ENCODE assay signal across 9 mouse cellular contexts in the genomic region with DNA sequence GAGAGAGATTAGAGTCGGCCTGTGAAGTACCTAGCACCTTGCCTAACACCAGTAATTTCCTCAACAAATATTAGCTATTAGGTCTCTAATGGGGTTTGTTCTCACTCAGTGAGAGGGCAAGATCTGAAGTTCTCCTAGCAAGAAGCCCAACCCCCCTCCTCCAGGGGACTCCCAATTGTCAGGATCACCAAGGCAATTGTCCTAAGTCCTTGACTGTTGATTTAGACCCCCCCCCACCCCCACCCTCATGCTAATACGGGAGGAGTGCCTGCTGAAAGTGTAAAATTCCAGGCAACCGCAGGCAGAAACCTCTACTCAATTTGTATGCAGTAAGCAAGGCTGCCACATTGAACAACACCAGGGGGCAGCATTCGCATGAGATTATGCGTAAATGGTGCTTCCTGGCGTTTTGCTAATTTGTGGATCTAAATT.
DNase-seq lines count a peak whose midpoint lies in the region; ATAC-seq and TF ChIP-seq lines count a peak whose summit lies in the region.
"Had no signal": no experiment of that assay in that cellular context is flagged by ENCODE, and none has a peak within 500 bp of the region (broad histone marks: within the 10 kb centered on the region; RNA-seq: fewer than 3 reads in every experiment).

No protein-coding gene starts in this region.

- H3K79me2 ChIP-seq in liver, adult 2 months (ENCODE audit: control insufficient read depth, insufficient read depth, low read length) = no peaks in the 10 kb centered on the region

- no peak overlapping the region for H3K9ac ChIP-seq in forebrain, embryonic 15.5 days (replicated peaks)
- no peak overlapping the region for H3K9ac ChIP-seq in liver, adult 2 months (ENCODE audit: low read depth, low read length)
- no peak overlapping the region for H3K9ac ChIP-seq in liver, embryonic 12.5 days
- H3K9ac ChIP-seq: embryonic facial prominence, embryonic 15.5 days had no signal

- WGBS in forebrain, embryonic 10.5 days = 5% methylated on average over 6 of the region's 6 CpGs
- WGBS in forebrain, embryonic 15.5 days = 4% methylated on average over 6 of the region's 6 CpGs
- 6% methylated on average over 6 of the region's 6 CpGs for WGBS in liver, adult 2 months
- WGBS in liver, embryonic 12.5 days (ENCODE audit: insufficient replicate concordance) = 8% methylated on average over 6 of the region's 6 CpGs

- H3K4me3 ChIP-seq in forebrain, embryonic 10.5 days = no peak overlapping the region
- no peak overlapping the region for H3K4me3 ChIP-seq in forebrain, embryonic 15.5 days
- H3K4me3 ChIP-seq in liver, adult 2 months (ENCODE audit: insufficient read depth, low read depth, low read length) = no peak overlapping the region
- H3K4me3 ChIP-seq in liver, embryonic 12.5 days = no peak overlapping the region
- no peak overlapping the region for H3K4me3 ChIP-seq in cortical plate, adult 2 months (ENCODE audit: insufficient read depth, low read length)
- H3K4me3 ChIP-seq: embryonic facial prominence, embryonic 15.5 days had no signal

- H3K27ac ChIP-seq in forebrain, embryonic 10.5 days = no peak overlapping the region
- H3K27ac ChIP-seq in forebrain, embryonic 15.5 days (replicated peaks) = no peak overlapping the region
- no peak overlapping the region for H3K27ac ChIP-seq in liver, adult 2 months (replicated peaks; ENCODE audit: insufficient read depth, low read depth, low read length)
- no peak overlapping the region for H3K27ac ChIP-seq in liver, embryonic 12.5 days
- no peak overlapping the region for H3K27ac ChIP-seq in cortical plate, adult 2 months (ENCODE audit: insufficient read depth, low read length)
- H3K27ac ChIP-seq: embryonic facial prominence, embryonic 15.5 days had no signal

- TF ChIP-seq CTCF in liver, adult 2 months (IDR thresholded peaks at IDR 0.05; ENCODE audit: low read depth, low read length) = no peak
- peak; percentile 23; the same call in 1 of the 2 replicates for TF ChIP-seq CTCF in cortical plate, adult 2 months (IDR thresholded peaks at IDR 0.05; ENCODE audit: extremely low read depth, insufficient read depth, low read length)

- peak; percentile 45 for DNase-seq in forebrain, embryonic 10.5 days (ENCODE audit: extremely low spot score, low spot score)
- DNase-seq in liver, adult 2 months (ENCODE audit: extremely low read depth, low read depth, low spot score) = peak; percentile 8
- DNase-seq in lung, postnatal 4 days = peak; percentile 38 to 44
- DNase-seq in spleen, postnatal 4 days (ENCODE audit: low spot score in 2 of 2) = no peak
- no peak for DNase-seq in urinary bladder, postnatal 36 days (ENCODE audit: low spot score in 2 of 2)

- peaks cover 17% of the 10 kb centered on the region for H3K4me1 ChIP-seq in forebrain, embryonic 10.5 days
- no peaks in the 10 kb centered on the region for H3K4me1 ChIP-seq in forebrain, embryonic 15.5 days
- no peaks in the 10 kb centered on the region for H3K4me1 ChIP-seq in liver, adult 2 months (ENCODE audit: control insufficient read depth, insufficient read depth, low read length)
- H3K4me1 ChIP-seq in liver, embryonic 12.5 days = no peaks in the 10 kb centered on the region
- no peaks in the 10 kb centered on the region for H3K4me1 ChIP-seq in cortical plate, adult 2 months (ENCODE audit: control insufficient read depth, insufficient read depth, low read length)
- H3K4me1 ChIP-seq: embryonic facial prominence, embryonic 15.5 days had no signal

- peaks cover 95% of the 10 kb centered on the region for H3K27me3 ChIP-seq in forebrain, embryonic 10.5 days (ENCODE audit: poor library complexity, severe bottlenecking)
- H3K27me3 ChIP-seq in forebrain, embryonic 15.5 days = peaks cover 26% of the 10 kb centered on the region
- H3K27me3 ChIP-seq in liver, adult 2 months (ENCODE audit: control insufficient read depth, insufficient read depth, low read length) = no peaks in the 10 kb centered on the region
- peaks cover 30% of the 10 kb centered on the region for H3K27me3 ChIP-seq in liver, embryonic 12.5 days (replicated peaks)

- no peak for ATAC-seq in forebrain, embryonic 15.5 days (replicated peaks)
- no peak for ATAC-seq in liver, embryonic 12.5 days

- no peaks in the 10 kb centered on the region for H3K36me3 ChIP-seq in forebrain, embryonic 10.5 days (replicated peaks)
- no peaks in the 10 kb centered on the region for H3K36me3 ChIP-seq in forebrain, embryonic 15.5 days
- H3K36me3 ChIP-seq in liver, adult 2 months (ENCODE audit: control insufficient read depth, insufficient read depth, low read length) = no peaks in the 10 kb centered on the region
- no peaks in the 10 kb centered on the region for H3K36me3 ChIP-seq in liver, embryonic 12.5 days
- H3K36me3 ChIP-seq: embryonic facial prominence, embryonic 15.5 days had no signal

- H3K9me3 ChIP-seq in forebrain, embryonic 10.5 days = no peaks in the 10 kb centered on the region
- no peaks in the 10 kb centered on the region for H3K9me3 ChIP-seq in forebrain, embryonic 15.5 days
- no peaks in the 10 kb centered on the region for H3K9me3 ChIP-seq in liver, embryonic 12.5 days (replicated peaks)
- H3K9me3 ChIP-seq: embryonic facial prominence, embryonic 15.5 days had no signal

- no peak for TF ChIP-seq POLR2A in liver, adult 2 months (IDR thresholded peaks at IDR 0.05; ENCODE audit: extremely low read depth, insufficient read depth, low read length)
- TF ChIP-seq POLR2A in cortical plate, adult 2 months (IDR thresholded peaks at IDR 0.05; ENCODE audit: extremely low read depth, insufficient read depth, low read length) = no peak

- H3K4me2 ChIP-seq in forebrain, embryonic 15.5 days (replicated peaks) = no peak overlapping the region
- no peak overlapping the region for H3K4me2 ChIP-seq in liver, embryonic 12.5 days
- H3K4me2 ChIP-seq: embryonic facial prominence, embryonic 15.5 days had no signal

Comparison
In these comparisons a context has a peak if more than half of its experiments do, and no peak if none do; other contexts are left out.
1. DNase-seq: peak in forebrain, embryonic 10.5 days (single experiment), liver, adult 2 months (single experiment) and lung, postnatal 4 days (2 of 2); none in spleen, postnatal 4 days (0 of 2) and urinary bladder, postnatal 36 days (0 of 2).